Mouse (Mus musculus) kidney, adult 8-10 months (tissue): ENCODE data around the gene Gm5797.
"Not testable (repeated sequence)": the region's sequence is repeated elsewhere in the genome, so short reads cannot be mapped to it uniquely, and the experiment has no call there.

Experiments used
- DNase-seq, 2 experiments: peaks; one replicate each; pipeline ENCODE4 v3.0.0; 2022

Gm5797 gene

DNA sequence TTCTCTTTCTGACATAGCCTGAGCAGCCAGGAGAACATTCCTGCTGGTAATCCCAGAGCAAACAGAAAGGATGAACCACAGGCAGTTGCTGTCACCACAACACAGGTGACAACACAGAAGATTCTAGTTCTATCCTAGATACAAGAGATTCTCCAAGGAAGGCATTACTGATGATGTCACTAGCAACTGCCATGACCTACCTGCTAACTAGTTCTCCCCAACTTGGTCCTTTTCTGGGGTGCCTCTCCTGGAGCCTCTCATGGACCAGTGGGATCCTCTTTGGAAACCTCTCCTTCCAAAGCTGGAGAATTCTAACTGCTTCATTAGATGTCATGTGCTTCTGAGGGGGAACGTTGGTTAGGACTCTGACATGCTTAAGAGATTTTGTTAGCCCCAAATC, at the start of gene Gm5797:
Gene Gm5797 (minus strand): TSS at position 101 of the 400 bp plus-strand sequence.
- DNase-seq = not testable (repeated sequence)

GRCm38 (mm10) chr14:7365034-7365433, 32.8 kb upstream of the Gm5797 start, which contains the start of gene Gm8374:
Gene Gm8374, minus strand, starts transcription at chr14:7365134.
- not testable (repeated sequence) for DNase-seq

DNA sequence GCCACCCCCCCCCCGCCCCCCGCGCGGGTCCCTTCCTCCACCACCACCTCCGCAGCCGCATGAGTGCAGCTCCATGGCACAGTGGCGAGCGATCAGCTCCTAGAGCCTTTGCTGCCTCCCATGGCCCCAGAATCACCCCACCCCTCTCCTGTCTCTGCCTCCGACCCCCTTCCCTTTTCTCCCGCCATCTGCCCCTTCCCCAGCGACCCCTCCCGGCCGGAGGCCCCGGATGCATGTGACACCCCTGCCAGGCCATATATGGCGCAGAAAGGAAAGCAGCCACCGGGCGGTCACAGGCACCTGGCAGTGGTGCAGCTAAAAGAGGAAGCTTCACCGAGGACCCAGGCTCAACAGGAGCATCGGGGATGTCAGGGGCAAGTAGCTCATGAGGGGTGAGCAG, 17.1 kb downstream of the Gm5797 start:
- DNase-seq = not testable (repeated sequence)

DNA sequence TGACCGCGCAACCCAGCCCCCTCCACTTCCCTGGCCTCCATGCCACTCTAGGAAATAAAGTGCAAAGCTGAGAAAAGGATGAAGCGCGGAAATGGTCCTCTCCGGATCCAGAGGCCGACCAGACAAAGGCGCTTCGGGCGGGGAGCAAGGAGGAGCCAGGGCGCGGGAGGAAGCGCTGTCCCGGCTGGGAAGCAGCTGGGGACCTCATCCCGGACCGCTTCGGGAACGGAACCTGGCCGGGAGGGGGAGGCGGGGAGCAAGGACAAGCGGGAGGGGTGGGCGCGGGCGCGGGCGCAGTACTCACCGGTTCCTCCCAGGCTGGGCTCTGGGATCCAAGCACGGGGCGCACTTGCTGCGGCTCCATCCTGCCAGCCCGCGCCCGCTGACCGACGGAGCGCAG, 17.5 kb downstream of the Gm5797 start, which contains the start of gene Gm3739:
Gene Gm3739 (minus strand): TSS at position 389 of the 400 bp plus-strand sequence.
- DNase-seq = not testable (repeated sequence)
